Mouse (Mus musculus) left cerebral cortex, postnatal 25 days (tissue): ENCODE results near the gene Gm21518. TPM values are rescaled to one million over a fixed set of nuclear protein-coding genes. Genes with fewer than 3 reads are reported as not detected.
"Not testable (repeated sequence)": the region's sequence is repeated elsewhere in the genome, so short reads cannot be mapped to it uniquely, and the experiment has no call there.

ENCODE experiments used
- DNase-seq, 2 experiments: peaks; one replicate each; pipeline ENCODE4 v3.0.0; 2022; ENCODE audit warnings: low spot score in 2 of 2, mixed read lengths in 1 of 2
- intact Hi-C: fragments of 180-260 bp; cut with DNase I; formaldehyde crosslinking; loops from one replicate; pipeline ENCODE4 v1.15.1; 2025
- total RNA-seq, 2 experiments: library from RNA; stranded (reverse); gene quantifications; 2 replicates each; pipeline ENCODE4 v1.2.3; 2021

The Gm21518 gene
- not detected for total RNA-seq

DNA sequence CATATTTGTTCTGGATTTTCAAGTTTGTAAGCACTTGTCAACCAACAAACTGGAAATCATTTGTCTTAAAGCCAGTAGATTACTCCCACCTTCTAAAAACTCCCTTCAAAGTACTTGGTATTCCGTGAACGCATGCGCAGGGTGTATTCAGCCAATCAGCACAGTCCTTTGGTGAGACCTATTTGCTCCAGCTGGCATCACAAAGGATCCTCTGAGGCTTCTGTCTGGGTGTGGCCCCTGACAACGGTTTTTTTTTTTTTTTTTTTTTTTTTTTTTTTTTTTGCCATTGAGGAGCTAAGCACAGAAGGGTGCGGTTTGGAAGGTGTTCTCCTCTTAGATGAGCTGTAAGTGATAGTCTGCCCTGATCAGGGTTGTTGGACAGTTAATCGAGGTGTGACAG, at the start of gene Gm21518:
Gene Gm21518 (plus strand): TSS at position 301 of the 400 bp plus-strand sequence.
- DNase-seq, intact Hi-C loops: not testable (repeated sequence)
